Mouse (Mus musculus) intestine, embryonic 16.5 days (tissue): ENCODE measurements around the gene Tmem170. TPM values are rescaled to one million over a fixed set of nuclear protein-coding genes. Genes with fewer than 3 reads are reported as not detected.
A peak's percentile ranks its signal among the peaks of the same experiment; 100 is the strongest.

ENCODE experiments used
- ATAC-seq: fragments of 200-750 bp; cut with Nextera tagmentation; 2 replicates; pipeline ENCODE4 v1.8.0; 2017; ENCODE audit warnings: moderate TSS enrichment, moderate library complexity
- H3K27ac ChIP-seq: fragments of 300-500 bp; sonication (generic); 2 replicates; pipeline ENCODE4 v1.5.1; 2014; ENCODE audit warnings: mild to moderate bottlenecking, low read length
- H3K27me3 ChIP-seq: fragments of 300-500 bp; sonication (generic); replicated peaks from 2 replicates; pipeline ENCODE4 v1.6.1; 2014; ENCODE audit warnings: low read length, control low read depth, mixed read lengths; ENCODE audit not compliant: control insufficient read depth, insufficient read depth
- H3K36me3 ChIP-seq: fragments of 300-500 bp; sonication (generic); 2 replicates; pipeline ENCODE4 v1.6.1; 2014; ENCODE audit warnings: low read length, control low read depth; ENCODE audit not compliant: control insufficient read depth, insufficient read depth
- H3K4me1 ChIP-seq: fragments of 300-500 bp; sonication (generic); 2 replicates; pipeline ENCODE4 v1.6.1; 2014; ENCODE audit warnings: low read length, control low read depth, mixed read lengths; ENCODE audit not compliant: control insufficient read depth, insufficient read depth
- H3K4me2 ChIP-seq: fragments of 300-500 bp; sonication (generic); 2 replicates; pipeline ENCODE4 v1.6.1; 2014; ENCODE audit warnings: low read depth, low read length, control low read depth
- H3K4me3 ChIP-seq: fragments of 300-500 bp; sonication (generic); 2 replicates; pipeline ENCODE4 v1.5.1; 2014; ENCODE audit warnings: mild to moderate bottlenecking, low read length
- H3K9ac ChIP-seq: fragments of 300-500 bp; sonication (generic); 2 replicates; pipeline ENCODE4 v1.6.1; 2014; ENCODE audit warnings: low read depth, low read length
- H3K9me3 ChIP-seq: fragments of 300-500 bp; sonication (generic); 2 replicates; pipeline ENCODE4 v1.6.1; 2016; ENCODE audit warnings: low read length, control low read depth; ENCODE audit not compliant: control insufficient read depth
- WGBS: fragments of 180-500 bp; shearing (Covaris S2); extraction: QIAGEN DNeasy Blood & Tissue Kit; methylation state at CpG from one replicate; pipeline ENCODE4 v1.1.7; 2014; 5-methylcytosine and 5-hydroxymethylcytosine counted together
- polyA plus RNA-seq: library from polyadenylated mRNA; unstranded; fragments of >200 nt; fragmentation: Nextera tagmentation; extraction: Ambion mirVana; gene quantifications from 2 replicates; pipeline ENCODE4 v1.2.1, GENCODE M21; 2015

Gene Tmem170
- polyA plus RNA-seq, 1 experiment from 2014 or later, result 14.9 TPM

GRCm38 (mm10) chr8:111887479-111887878 lies 10.9 kb upstream of the Tmem170 start:
- no peak for ATAC-seq
- Histone ChIP-seq H3K4me1 (peaks cover 7% of the 10 kb centered on the region), H3K9ac (no peak overlapping the region), H3K4me3 (no peak overlapping the region), H3K4me2 (no peak overlapping the region), H3K27ac (no peak overlapping the region), H3K27me3 (peaks cover 21% of the 10 kb centered on the region), H3K36me3 (no peaks in the 10 kb centered on the region), H3K9me3 (no peaks in the 10 kb centered on the region)
- 89% methylated on average over 1 of the region's 1 CpGs for WGBS

GRCm38 (mm10) chr8:111883615-111884014 lies 7.1 kb upstream of the Tmem170 start:
- WGBS, result 76% methylated on average over 4 of the region's 4 CpGs

GRCm38 (mm10) chr8:111881591-111881990 lies 5.0 kb upstream of the Tmem170 start:
- 0% methylated on average over 2 of the region's 2 CpGs for WGBS
- Histone ChIP-seq H3K9ac (no peak overlapping the region), H3K4me3 (no peak overlapping the region)

More at GRCm38 (mm10) chr8:111883615-111884014, 7.1 kb upstream of the Tmem170 start:
- ATAC-seq, result 0 out of 2 replicates have a peak, but pooled peaks have one; percentile 36
- Histone ChIP-seq H3K9ac (no peak overlapping the region), H3K4me3 (no peak overlapping the region), H3K4me1 (no peaks in the 10 kb centered on the region; the same call in 1 of the 2 replicates), H3K27ac (no peak overlapping the region), H3K36me3 (no peaks in the 10 kb centered on the region), H3K9me3 (no peaks in the 10 kb centered on the region), H3K4me2 (no peak overlapping the region), H3K27me3 (no peaks in the 10 kb centered on the region)

GRCm38 (mm10) chr8:111877711-111878110 lies 1.2 kb upstream of the Tmem170 start:
- Histone ChIP-seq H3K4me2 (no peak overlapping the region), H3K9ac (no peak overlapping the region), H3K27me3 (no peaks in the 10 kb centered on the region), H3K4me1 (peaks cover 4% of the 10 kb centered on the region), H3K36me3 (no peaks in the 10 kb centered on the region), H3K4me3 (no peak overlapping the region), H3K9me3 (no peaks in the 10 kb centered on the region), H3K27ac (no peak overlapping the region)
- ATAC-seq, result no peak
- WGBS, result 69% methylated on average over 9 of the region's 9 CpGs

More at GRCm38 (mm10) chr8:111881591-111881990, 5.0 kb upstream of the Tmem170 start:
- H3K27ac ChIP-seq, result no peak overlapping the region
- no peaks in the 10 kb centered on the region for H3K36me3 ChIP-seq
- no peaks in the 10 kb centered on the region for H3K27me3 ChIP-seq
- no peak overlapping the region for H3K4me2 ChIP-seq
- no peaks in the 10 kb centered on the region for H3K4me1 ChIP-seq
- no peak for ATAC-seq
- no peaks in the 10 kb centered on the region for H3K9me3 ChIP-seq

- Histone ChIP-seq H3K4me3 (peak overlapping the region; percentile 80), H3K4me2 (peak overlapping the region; percentile 81), H3K36me3 (no peaks in the 10 kb centered on the region), H3K27ac (peak overlapping the region; percentile 94), H3K27me3 (no peaks in the 10 kb centered on the region), H3K9me3 (no peaks in the 10 kb centered on the region), H3K9ac (peak overlapping the region; percentile 84), H3K4me1 (peaks cover 4% of the 10 kb centered on the region)
- 5% methylated on average over 9 of the region's 9 CpGs for WGBS
- ATAC-seq, result peak; percentile 47
Measured at GRCm38 (mm10) chr8:111875758-111876157, 792 bp downstream of the Tmem170 start.

GRCm38 (mm10) chr8:111871278-111871677 lies 5.3 kb downstream of the Tmem170 start:
- no peak overlapping the region for H3K4me3 ChIP-seq
- H3K4me1 ChIP-seq, result peaks cover 4% of the 10 kb centered on the region
- 83% methylated on average over 3 of the region's 3 CpGs for WGBS
- no peak overlapping the region for H3K27ac ChIP-seq
- ATAC-seq, result no peak
- H3K36me3 ChIP-seq, result no peaks in the 10 kb centered on the region; the same call in 1 of the 2 replicates
- no peaks in the 10 kb centered on the region for H3K27me3 ChIP-seq
- H3K9ac ChIP-seq, result no peak overlapping the region
- H3K4me2 ChIP-seq, result no peak overlapping the region
- no peaks in the 10 kb centered on the region for H3K9me3 ChIP-seq

- no peaks in the 10 kb centered on the region for H3K27me3 ChIP-seq
- no peaks in the 10 kb centered on the region for H3K9me3 ChIP-seq
- H3K4me2 ChIP-seq, result no peak overlapping the region
- H3K4me1 ChIP-seq, result peaks cover 3% of the 10 kb centered on the region; the same call in 1 of the 2 replicates
- H3K27ac ChIP-seq, result no peak overlapping the region
- 84% methylated on average over 3 of the region's 3 CpGs for WGBS
- H3K4me3 ChIP-seq, result no peak overlapping the region
- H3K9ac ChIP-seq, result no peak overlapping the region
- no peaks in the 10 kb centered on the region; the same call in 1 of the 2 replicates for H3K36me3 ChIP-seq
- no peak for ATAC-seq
Measured at GRCm38 (mm10) chr8:111870379-111870778, 6.2 kb downstream of the Tmem170 start.

GRCm38 (mm10) chr8:111868664-111869063 lies 7.9 kb downstream of the Tmem170 start:
- no peak overlapping the region for H3K27ac ChIP-seq
- no peaks in the 10 kb centered on the region; the same call in 1 of the 2 replicates for H3K36me3 ChIP-seq
- no peak for ATAC-seq
- no peak overlapping the region for H3K4me2 ChIP-seq
- no peaks in the 10 kb centered on the region for H3K27me3 ChIP-seq
- no peaks in the 10 kb centered on the region for H3K9me3 ChIP-seq
- H3K9ac ChIP-seq, result no peak overlapping the region
- no peak overlapping the region for H3K4me3 ChIP-seq
- WGBS, result 52% methylated on average over 2 of the region's 2 CpGs
- peaks cover 4% of the 10 kb centered on the region; the same call in 1 of the 2 replicates for H3K4me1 ChIP-seq

GRCm38 (mm10) chr8:111865857-111866256 lies 10.7 kb downstream of the Tmem170 start:
- Histone ChIP-seq H3K9me3 (no peaks in the 10 kb centered on the region), H3K4me1 (peaks cover 4% of the 10 kb centered on the region; the same call in 1 of the 2 replicates), H3K27me3 (no peaks in the 10 kb centered on the region), H3K4me2 (no peak overlapping the region), H3K9ac (no peak overlapping the region), H3K36me3 (no peaks in the 10 kb centered on the region; the same call in 1 of the 2 replicates), H3K27ac (no peak overlapping the region), H3K4me3 (no peak overlapping the region)
- WGBS, result 80% methylated on average over 6 of the region's 6 CpGs
- no peak for ATAC-seq
